Mouse (Mus musculus) neural tube, embryonic 11.5 days (tissue): Measurements from ENCODE around the gene Pcdh15. TPM values are rescaled to one million over a fixed set of nuclear protein-coding genes. Genes with fewer than 3 reads are reported as not detected.

ENCODE experiments used
- ATAC-seq: fragments of 200-750 bp; cut with Nextera tagmentation; 2 replicates; pipeline ENCODE4 v1.8.0; 2017; ENCODE audit warnings: moderate number of reproducible peaks, mild to moderate bottlenecking, moderate TSS enrichment, moderate library complexity; ENCODE audit not compliant: insufficient read depth, low FRiP score, low TSS enrichment
- DNase-seq: peaks from one replicate; pipeline ENCODE4 v3.0.0-alpha.2; 2015; ENCODE audit warnings: low spot score
- H3K27ac ChIP-seq: fragments of 300-500 bp; sonication (generic); 2 replicates; pipeline ENCODE4 v1.5.1; 2014; ENCODE audit warnings: low read depth, mild to moderate bottlenecking, low read length
- H3K27me3 ChIP-seq: fragments of 300-500 bp; sonication (generic); 2 replicates; pipeline ENCODE4 v1.6.1; 2014; ENCODE audit warnings: mild to moderate bottlenecking, low read length, mixed read lengths; ENCODE audit not compliant: control insufficient read depth, insufficient read depth
- H3K36me3 ChIP-seq: fragments of 300-500 bp; sonication (generic); 2 replicates; pipeline ENCODE4 v1.6.1; 2014; ENCODE audit warnings: mild to moderate bottlenecking, low read length, moderate library complexity, mixed read lengths; ENCODE audit not compliant: control insufficient read depth, insufficient read depth
- H3K4me1 ChIP-seq: fragments of 300-500 bp; sonication (generic); 2 replicates; pipeline ENCODE4 v1.6.1; 2014; ENCODE audit warnings: low read length, mixed read lengths; ENCODE audit not compliant: control insufficient read depth, insufficient read depth
- H3K4me2 ChIP-seq: fragments of 300-500 bp; sonication (generic); 2 replicates; pipeline ENCODE4 v1.6.1; 2014; ENCODE audit warnings: low read depth, mild to moderate bottlenecking, moderate library complexity
- H3K4me3 ChIP-seq: fragments of 300-500 bp; sonication (generic); 2 replicates; pipeline ENCODE4 v1.5.1; 2014; ENCODE audit warnings: low read depth, low read length
- H3K9ac ChIP-seq: fragments of 300-500 bp; sonication (generic); 2 replicates; pipeline ENCODE4 v1.6.1; 2014; ENCODE audit warnings: mild to moderate bottlenecking, low read length
- H3K9me3 ChIP-seq: fragments of 300-500 bp; sonication (generic); 2 replicates; pipeline ENCODE4 v1.6.1; 2016; ENCODE audit warnings: low read length; ENCODE audit not compliant: control insufficient read depth
- WGBS: fragments of 180-500 bp; shearing (Covaris S2); extraction: QIAGEN DNeasy Blood & Tissue Kit; methylation state at CpG from one replicate; pipeline ENCODE4 v1.1.7; 2014; 5-methylcytosine and 5-hydroxymethylcytosine counted together
- polyA plus RNA-seq: library from polyadenylated mRNA; unstranded; fragments of >200 nt; fragmentation: Nextera tagmentation; extraction: Ambion mirVana; gene quantifications from 2 replicates; pipeline ENCODE4 v1.2.1, GENCODE M21; 2014

Gene Pcdh15
- polyA plus RNA-seq, 1 experiment from 2014 or later = 1.9 TPM

- 62% methylated on average over 6 of the region's 6 CpGs for WGBS
- no peak overlapping the region for H3K27ac ChIP-seq
- H3K9me3 ChIP-seq = no peaks in the 10 kb centered on the region
- no peaks in the 10 kb centered on the region for H3K27me3 ChIP-seq
- H3K4me1 ChIP-seq = no peaks in the 10 kb centered on the region
- no peak overlapping the region for H3K9ac ChIP-seq
- no peak overlapping the region for H3K4me2 ChIP-seq
- DNase-seq = no peak
- H3K36me3 ChIP-seq = no peaks in the 10 kb centered on the region
- ATAC-seq = no peak
- no peak overlapping the region for H3K4me3 ChIP-seq
Observed at GRCm38 (mm10) chr10:74642125-74642524, 1543.0 kb downstream of the Pcdh15 start.

GRCm38 (mm10) chr10:74663171-74663570, 1564.0 kb downstream of the Pcdh15 start:
- ATAC-seq (no peak), DNase-seq (no peak)
- H3K36me3 ChIP-seq = no peaks in the 10 kb centered on the region
- no peak overlapping the region for H3K9ac ChIP-seq
- no peak overlapping the region for H3K4me2 ChIP-seq
- WGBS = 86% methylated on average over 1 of the region's 1 CpGs
- H3K9me3 ChIP-seq = no peaks in the 10 kb centered on the region
- no peaks in the 10 kb centered on the region for H3K27me3 ChIP-seq
- H3K4me1 ChIP-seq = no peaks in the 10 kb centered on the region
- no peak overlapping the region for H3K4me3 ChIP-seq
- H3K27ac ChIP-seq = no peak overlapping the region

DNA sequence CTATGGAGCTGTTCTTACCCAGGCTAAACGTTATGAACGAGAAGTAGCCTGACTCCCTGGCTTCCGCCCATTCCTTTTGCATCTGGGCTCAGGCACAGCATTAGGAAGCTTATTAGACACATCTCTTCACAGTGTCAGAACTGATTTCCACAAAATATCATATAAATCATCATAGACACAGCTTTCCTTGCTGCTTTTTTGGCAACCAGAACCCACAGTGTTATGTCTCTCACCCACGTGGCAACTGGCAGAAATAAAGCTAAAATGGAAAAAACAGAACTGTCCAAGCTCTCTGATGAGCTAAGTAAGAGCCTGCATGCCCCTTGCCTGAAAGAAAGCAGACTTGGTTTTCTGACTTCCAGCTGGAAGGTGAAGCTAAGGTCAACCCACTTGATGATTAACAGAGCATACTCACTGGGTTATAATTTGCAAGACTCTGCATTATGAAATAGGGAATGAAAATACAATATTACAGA, 1580.9 kb downstream of the Pcdh15 start:
- ATAC-seq = no peak
- no peak overlapping the region for H3K9ac ChIP-seq

DNA sequence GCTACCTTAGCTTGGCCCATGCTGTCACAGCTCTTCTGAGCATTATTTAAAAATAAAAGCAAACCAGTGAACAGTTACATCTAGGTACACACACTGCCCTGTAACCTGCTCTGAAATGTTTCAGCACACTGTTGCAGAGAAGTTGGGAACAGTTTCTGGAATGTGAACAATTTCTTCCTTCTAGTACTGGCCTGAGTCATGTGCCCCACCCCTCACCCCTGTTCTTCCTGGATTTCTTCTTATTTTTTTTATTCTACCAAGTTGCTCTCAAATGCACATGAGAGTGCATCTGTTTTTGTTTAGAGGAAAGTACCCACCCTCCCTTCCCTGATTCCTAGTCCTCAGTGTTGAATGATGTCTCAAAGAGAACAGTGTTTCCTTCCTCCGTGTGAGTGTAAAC, 1581.4 kb downstream of the Pcdh15 start:
- Histone ChIP-seq H3K4me1 (no peaks in the 10 kb centered on the region), H3K4me2 (no peak overlapping the region), H3K27me3 (no peaks in the 10 kb centered on the region), H3K9ac (no peak overlapping the region), H3K4me3 (no peak overlapping the region), H3K9me3 (no peaks in the 10 kb centered on the region), H3K27ac (no peak overlapping the region), H3K36me3 (no peaks in the 10 kb centered on the region)
- DNase-seq (no peak), ATAC-seq (no peak)
- WGBS = 23% methylated on average over 1 of the region's 1 CpGs

More for the DNA sequence above, 1580.9 kb downstream of the Pcdh15 start:
- no peak overlapping the region for H3K4me3 ChIP-seq
- no peaks in the 10 kb centered on the region for H3K4me1 ChIP-seq
- no peaks in the 10 kb centered on the region for H3K36me3 ChIP-seq
- no peaks in the 10 kb centered on the region for H3K9me3 ChIP-seq
- WGBS = 62% methylated on average over 4 of the region's 4 CpGs
- no peak overlapping the region for H3K27ac ChIP-seq
- DNase-seq = no peak
- H3K27me3 ChIP-seq = no peaks in the 10 kb centered on the region
- no peak overlapping the region for H3K4me2 ChIP-seq
